Mouse (Mus musculus): ENCODE measurements around the gene Fars2.
"Not testable (repeated sequence)": the region's sequence is repeated elsewhere in the genome, so short reads cannot be mapped to it uniquely, and the experiment has no call there.

Fars2 gene

DNA sequence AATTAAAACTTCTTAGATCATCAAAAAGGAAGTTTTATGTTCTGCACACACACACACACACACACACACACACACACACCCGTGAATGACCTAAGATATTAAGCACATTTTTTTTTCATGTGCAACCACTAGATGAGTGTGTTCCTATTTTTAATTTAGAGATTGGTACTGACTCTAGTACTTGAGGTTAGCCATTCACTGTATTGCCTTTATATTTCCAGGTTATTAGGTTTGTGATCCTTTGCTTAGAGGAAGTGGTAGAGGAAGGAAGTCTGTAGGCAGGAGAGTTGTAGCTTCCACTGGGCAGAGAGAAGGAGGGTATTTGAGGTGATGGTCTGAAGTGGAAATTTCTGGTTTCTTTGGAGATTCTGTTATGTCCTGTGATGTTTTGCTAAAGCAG is 28.4 kb downstream of the Fars2 start:
- DNase-seq = no peak

DNA sequence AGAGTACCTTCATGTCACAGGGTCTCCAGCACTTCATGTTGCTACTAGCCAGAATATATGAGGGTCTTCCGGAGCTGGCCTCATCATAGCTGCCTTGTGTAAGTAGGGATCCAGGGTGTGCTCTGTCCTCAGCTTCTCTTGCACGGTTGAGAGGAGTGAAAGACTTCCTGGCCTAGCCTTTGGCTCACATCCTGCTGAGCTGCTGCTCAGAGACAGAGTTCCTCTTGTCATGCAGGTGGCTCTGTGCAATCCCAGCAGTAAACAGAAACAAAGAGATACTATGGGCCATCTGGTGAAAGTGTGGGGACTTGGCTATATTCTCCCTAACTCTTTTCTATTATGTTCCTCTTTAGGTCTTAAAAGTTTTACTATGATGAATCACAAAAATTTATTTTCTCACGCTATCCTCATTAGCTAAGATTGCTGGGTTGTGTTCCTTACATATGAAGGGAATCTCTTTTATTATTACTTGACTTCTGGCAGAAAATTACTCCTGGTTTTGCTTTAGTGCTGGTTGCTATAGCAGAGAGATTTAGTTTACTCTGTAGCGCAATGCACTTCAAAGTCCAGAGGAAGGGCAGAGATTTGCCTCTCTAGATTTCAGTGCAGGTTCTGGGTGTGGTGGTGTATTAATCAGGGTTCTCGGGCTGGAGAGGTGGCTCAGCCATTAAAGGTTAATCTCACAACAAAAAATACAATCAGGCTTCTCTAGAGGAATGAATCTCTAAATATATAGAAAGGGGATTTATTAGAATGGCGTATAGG is 32.1 kb downstream of the Fars2 start:
- no peak for DNase-seq

DNA sequence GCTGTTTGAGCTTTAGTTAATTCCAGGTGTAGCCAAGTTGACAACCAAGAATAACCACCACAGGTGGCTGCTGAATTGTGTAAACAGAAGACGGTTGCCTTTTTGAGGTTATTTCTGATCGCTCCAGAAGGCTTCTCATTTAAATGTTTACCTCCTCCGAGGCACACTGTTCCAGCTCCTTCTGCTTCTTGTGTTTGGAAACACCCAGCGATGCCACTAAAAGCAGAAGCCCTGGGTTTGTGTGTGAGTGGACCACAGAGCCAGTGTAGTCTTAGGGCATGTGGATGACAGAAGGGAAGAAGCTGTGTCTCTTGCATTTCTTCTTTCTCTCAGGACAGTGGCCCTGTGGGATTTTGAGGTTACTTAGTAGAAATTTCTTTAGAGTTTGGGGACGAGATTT is 33.1 kb downstream of the Fars2 start:
- DNase-seq = no peak

DNA sequence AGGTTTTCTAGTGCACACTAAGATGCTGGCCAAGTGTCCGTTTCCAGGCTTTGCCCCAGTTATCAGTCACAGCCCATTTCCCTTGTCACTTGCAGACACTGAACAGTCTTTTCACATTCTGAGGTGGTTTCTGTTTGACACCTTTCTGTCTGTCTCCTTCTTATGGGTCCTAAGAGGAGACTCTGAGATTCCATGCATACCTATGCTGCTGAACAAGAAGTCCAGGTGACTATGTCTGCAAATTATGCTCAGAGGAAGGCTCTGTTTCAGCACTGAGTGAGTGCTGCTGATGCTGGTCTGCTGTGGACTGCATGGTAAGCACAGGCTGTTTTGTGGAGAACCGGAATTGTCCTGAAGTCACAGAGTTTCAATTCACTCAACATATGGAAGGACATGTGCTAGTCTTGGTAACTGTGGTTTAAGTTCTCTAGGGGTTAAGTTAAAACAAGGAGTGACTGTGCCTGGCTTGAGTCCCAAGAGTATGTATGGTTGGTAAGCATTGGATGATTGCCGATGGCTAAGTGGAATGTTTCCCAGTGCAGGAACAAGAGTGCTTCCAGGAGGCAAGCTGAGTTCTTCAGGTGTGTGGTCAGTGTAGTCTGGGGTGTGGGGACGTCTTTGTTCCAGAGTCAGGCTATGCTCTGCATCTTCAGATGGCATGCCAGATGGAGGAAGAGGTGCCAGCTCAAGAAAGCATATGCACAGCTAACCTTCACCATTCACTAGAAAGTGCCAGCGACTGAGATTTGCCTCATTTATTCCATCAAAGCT is 35.7 kb downstream of the Fars2 start:
- DNase-seq = no peak

DNA sequence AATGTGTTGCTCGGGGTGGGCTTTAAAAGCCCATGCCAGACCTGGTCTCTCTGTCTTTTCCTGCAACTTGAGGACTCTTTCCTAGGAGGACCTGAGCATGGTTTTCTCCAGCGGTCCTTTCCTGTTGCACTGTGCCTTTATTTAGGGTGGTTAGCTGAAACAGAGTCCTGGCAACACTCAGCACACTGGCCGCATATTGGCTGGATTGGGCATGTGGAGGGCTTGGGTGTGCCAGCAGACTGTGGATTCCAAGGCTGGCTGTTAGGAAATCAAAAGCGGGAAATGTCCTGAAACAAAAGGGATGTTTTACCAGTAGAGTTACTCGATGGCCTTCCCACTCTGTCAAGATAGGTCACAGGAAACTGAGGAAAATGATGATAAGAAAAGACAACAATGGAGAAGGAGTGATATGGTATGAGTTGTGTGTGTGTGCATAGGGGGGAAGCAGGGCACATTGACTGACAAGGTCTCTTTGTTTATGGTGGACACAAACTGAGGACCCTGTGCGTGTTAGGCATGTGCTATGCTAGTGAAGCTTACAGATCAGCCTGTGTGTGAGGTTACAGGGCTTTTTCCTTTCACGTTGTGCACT is 39.2 kb downstream of the Fars2 start:
- no peak for DNase-seq

DNA sequence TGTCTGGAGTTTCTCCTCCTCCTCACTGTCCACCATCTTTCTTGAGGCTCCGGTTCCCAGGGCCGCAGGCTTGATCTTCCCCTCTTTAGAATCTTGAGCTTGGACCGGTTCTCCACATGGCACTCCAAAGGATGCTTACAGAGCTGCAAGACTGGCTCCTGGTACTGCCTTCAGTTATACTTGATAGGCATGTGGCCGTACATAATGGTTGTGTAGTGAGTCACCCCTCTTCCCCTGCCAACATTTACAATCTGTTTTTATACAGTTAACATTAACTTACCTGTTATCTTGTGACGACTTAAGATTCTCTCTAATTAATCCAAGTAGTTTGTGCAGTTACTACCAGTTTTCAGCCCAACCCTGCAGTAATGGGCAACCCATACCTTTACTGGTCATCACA is 46.2 kb downstream of the Fars2 start:
- no peak for DNase-seq

DNA sequence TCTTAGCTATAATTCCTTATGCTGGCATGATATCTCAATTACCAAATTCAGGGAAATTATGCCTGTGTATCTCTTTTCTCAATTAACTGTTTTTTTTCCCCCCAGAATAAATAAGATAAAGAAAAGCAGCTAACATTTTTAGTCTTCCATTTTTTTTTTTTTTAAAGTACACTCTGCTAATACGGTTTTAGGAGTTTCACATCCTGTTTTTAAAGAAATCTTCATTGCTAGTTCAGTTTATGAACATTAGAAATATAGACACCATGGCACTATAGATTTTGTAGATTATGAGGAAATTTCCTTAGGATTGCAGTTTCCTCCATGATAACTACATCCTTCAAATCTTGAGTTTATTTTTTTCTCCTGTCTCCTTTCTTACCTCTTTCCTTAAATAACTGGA is 46.7 kb downstream of the Fars2 start:
- DNase-seq = no peak

DNA sequence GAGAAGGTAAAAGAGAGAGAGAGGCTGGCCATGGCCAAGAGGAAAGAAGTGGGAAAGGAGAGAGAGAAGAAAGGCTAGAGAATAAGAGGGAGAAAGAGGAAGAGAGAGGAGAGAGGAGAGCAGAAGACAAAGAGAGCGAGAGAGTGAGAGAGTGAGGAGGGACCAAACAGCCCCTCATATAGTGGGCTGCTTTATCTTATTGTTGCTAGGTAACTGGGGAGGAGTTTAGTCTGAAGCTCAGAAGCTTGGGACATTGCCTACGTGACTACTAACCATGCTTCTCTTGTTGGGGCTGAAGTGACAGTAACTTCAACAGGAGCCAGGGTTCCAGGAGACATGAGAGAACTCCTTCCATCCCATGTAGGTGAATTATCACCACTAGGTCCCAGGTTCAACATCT is 55.8 kb downstream of the Fars2 start:
- DNase-seq = not testable (repeated sequence)

DNA sequence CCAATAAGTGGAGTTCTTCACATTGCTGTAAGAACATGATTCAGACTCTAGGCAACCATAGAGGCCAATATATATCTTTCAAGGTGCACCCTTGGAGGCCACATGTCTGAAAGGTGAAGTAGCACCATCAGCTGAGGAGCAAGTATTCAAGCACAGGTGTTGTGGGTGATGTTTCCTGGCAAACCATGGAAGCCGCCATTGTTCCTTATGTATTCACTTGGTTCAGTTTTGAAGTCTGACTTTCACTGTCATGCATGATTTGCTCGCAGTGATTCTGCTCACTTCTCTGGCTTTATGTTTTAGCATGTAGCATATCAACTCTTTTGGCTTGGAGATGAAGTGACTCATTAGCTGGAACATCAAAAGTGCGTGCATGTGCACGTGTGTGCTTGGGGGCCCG is 56.9 kb downstream of the Fars2 start:
- no peak for DNase-seq

DNA sequence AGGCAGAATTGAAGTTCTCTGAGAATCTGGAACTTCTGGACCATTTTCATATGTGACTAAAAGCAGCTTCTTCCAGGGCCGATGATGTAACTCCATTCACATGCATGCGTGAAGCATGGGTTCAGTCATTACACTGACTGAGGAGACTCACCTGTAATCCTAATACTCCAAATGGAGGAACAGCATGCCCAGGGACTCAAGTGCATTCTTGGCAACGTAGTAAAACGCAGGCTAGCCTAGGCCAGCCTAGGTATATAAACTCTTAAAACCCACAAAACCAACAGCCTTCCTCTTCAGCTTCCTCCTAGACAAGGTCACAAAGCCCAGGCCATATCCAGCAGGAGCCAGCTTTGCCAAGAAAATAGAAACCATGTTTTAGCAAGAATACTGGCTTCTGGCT is 57.6 kb downstream of the Fars2 start:
- DNase-seq = no peak

DNA sequence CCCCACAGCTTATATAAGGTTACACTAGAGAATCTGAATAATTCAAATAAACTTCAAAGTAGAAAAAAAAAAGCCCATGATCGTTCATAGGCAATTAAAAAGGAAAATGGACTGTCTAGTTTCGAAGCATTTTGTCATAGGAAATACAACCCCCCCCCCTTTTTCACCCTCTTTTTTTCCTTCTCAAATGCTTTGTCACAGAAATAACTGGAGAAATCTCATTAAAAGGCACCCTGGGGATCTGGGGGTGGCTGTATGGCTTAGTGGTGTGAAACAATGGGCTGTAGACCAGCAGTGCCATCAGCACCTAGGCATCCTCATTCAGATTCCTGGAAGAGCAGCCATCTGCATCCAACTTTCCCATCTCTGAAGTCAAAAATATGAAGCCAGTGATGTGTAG is 64.0 kb downstream of the Fars2 start:
- DNase-seq = no peak

DNA sequence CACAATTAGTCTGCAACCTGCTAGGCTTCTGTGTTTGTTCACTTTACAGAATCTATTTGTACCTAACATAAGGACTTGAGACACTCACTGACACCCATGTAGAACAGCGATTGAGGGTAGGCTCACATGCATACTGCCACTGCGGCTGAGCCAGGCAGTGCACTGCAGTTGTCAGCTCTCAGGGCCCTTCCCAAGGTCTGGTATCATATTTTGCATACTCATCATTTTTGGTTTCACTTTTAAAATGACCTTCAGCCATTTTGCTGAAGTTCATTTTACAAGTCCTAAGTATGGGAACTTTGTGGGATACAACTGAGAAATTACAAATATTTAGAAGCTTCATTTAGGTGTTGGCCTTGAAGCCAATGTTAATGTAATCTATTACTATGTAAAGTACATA is 73.4 kb downstream of the Fars2 start:
- DNase-seq = no peak

DNA sequence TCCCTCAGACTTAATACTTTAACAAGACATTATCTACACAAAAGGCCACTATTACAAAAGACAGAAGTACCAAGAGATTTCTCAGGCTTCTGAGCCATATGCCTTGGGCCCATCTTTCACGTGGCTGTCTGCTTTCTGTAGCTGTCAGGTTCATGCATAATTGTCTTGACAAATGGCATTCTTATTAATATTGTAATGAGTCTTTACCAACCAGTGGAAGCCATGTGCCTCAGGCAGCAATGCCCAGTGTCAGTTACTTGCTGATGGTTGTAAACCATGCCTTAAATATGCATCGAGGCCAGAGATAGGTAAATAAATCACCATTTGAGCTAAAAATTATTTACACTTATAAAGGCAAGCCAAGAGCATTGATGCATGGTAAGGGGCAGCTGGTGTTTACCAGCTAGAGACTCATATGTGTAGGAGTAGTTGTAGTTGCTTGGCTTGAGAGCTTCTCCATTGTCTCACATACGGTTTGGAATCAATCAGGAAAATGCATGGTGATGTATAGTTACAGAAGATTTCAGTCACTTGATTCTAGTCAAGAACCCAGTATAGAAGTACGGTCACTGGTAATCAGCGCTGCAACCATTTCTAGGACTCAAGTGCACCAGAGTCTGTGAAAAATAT is 76.4 kb downstream of the Fars2 start:
- DNase-seq = no peak

DNA sequence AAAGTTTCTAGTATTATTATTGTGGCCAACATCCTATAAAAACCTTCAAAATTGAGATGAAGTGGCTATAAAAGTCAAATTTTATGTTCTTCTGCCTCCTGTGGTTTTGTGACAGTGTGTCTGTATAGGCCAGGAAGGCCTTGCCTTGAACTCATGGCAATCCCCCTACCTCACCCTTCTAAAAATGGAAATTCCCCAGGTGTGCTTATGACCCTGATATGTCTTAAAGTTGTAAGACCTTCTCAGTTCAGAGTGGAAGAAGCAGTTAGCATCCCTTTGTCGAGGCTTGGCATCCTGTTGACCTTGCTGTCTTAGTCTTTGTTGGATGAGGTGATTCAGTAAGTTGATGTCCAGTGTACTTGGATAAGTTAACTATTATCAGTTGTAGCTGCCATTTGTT is 82.1 kb downstream of the Fars2 start:
- no peak for DNase-seq

DNA sequence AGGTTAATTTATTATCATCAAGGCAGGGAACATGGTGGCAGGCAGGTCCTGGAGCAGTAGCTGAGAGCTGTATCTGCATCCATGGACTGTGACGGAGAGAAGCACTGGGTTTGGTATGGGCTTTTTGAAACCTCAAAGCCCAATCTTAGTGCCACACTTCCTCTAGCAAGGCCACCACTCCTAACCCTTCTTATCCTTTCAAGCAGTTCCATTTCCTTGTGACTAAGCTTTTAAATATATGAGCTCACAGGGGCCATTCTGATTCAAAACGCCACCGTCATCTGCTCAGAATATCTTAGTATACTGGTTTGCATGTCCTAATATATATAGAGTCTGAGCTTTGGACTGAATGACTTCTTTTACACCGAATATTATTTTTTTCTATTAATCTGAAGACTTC is 83.2 kb downstream of the Fars2 start:
- no peak for DNase-seq

DNA sequence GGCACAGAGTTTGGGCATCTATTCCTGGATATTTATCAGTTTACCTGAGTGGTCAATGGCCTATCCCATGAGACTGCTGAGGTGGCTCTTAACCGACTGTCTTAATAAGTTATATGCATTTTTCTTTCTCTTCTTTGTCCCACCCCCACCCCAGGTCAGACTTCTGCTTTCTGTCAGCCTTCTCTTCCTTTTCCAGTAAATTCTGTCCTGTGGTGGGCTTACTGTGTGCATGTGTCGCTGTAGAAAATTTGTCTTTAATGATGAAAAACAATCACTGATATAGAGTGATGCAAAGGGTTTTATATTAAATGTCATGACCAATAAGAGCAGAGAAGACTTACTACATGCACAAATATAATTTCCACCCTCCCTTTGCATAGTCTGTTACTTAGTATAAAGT is 85.3 kb downstream of the Fars2 start:
- no peak for DNase-seq

DNA sequence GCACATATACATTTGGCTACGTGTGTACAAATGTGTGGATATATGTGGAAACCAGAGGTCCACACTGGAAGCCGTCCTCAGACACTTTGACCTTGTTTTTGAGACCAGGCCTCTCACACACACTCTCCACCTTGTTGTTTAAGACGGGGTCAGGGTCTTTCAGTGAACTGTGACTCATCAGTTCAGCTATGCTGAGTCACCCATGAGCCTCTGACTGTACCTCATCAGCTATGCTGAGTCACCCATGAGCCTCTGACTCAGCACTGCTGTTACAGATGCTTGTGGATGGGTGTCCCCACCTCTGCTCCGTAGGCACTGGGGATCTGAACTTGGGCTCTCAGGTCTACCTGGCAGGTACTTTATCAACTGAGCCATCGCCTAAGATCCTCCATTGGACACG is 85.8 kb downstream of the Fars2 start:
- DNase-seq = no peak

DNA sequence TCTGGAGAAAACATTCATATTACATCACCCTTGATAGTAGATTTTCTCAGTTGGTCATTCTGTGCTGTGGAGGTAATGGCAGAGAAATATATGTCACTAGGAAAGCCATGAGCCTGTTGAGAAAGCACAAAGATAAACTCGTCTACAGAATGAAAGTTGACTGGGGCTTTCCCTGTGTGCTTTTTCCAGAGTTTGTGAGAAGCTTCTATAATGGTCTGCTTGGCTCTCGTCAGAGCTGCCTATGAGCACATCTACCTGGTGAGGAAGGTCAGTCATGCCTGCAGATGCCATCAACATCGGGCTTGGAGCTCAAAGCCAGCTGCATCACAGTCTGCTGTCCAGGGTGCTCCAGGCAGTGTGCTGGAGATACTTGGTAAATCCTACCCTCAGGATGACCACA is 87.1 kb downstream of the Fars2 start:
- no peak for DNase-seq

DNA sequence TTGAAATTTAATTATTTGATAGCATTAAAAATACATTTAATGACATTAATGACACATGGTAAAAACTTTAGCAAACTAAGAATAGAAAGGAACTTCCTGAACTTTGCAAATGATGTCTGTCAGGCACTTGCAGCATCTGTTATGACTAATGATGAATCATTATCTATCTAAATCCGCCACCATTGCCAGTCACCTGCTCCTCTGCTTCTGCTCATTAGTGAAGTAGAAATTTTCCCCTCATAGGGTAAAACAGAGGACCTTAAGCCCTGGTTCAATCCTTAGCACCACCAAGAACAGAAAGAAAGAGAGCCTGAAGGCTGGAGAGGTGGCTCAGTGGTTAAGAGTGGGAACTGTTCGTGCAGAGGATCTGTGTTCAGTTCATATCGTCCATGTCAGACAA is 93.8 kb downstream of the Fars2 start:
- no peak for DNase-seq

DNA sequence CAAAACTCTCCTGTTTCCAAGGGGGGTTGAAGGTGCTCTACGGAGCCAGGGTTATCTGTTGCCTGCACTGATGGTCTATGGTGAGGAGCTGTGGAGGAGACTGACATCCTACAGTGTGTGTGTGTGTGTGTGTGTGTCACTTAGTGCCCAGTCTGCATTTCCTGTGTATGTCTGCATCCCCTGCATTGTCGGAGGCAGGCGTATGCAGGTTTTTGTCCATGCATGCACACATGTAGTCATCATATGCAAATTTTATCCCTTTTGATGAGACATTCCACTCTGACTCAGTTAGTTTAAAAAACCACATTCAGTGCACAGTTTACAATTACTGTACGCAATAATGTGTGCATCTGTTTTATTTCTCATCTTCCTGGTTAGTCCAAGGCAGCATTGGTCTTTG is 96.8 kb downstream of the Fars2 start:
- no peak for DNase-seq

DNA sequence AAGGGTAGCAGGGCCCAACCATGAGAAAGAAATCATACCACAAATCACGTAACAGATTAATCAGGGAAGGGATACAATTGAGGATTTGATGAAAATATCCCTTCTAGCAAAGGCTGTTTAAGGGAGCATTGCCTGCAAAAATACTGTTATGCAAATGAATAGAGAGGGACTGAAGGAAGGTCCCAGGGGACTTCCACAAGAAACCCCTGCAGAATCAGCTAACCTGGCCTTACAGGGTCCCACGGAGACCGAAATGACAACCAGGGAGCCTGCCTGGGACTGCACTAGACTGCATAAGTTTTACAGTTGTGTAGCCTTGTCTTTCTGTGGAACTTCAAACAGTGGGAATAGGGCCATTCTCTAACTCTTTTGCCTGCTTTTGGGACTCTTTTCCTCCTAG is 98.8 kb downstream of the Fars2 start:
- no peak for DNase-seq

DNA sequence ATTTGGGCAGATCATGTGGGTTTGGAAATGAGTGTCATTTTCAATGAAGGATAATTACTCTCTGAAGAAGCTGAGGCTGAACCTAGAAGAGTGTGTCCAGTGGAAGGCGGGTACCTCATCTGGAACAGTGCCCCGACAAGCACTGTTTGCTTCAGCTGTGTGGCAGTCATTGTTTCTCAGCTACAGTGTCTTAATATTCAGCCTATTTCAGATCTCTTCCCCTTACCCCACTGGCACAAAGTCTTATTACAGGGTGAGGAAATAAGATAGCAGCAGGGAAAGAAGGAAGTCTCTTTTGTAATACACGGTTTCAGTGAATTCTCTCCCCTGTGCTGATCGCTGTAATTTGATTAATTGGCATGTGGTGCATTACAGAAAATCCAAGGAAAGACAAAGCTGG is 101.1 kb downstream of the Fars2 start:
- no peak for DNase-seq

DNA sequence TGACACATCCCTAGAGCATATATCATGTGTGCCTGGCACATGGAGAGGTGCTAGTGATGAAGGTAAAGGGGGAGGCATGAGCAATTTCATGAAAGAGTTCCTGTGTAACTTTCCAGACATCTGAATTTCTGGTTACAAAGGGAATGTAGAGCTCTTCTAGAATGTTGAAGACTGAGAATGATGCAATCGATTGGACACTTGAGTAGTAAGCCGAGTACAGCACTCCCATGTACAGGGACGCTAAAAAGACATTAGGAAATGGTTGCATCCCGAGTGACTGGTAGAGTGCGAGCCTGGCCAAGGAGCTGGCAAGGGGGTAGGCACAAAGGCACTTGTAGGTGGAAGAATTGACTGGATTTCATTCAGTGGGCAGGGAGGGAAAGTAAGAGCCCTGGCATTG is 102.3 kb downstream of the Fars2 start:
- DNase-seq = no peak

DNA sequence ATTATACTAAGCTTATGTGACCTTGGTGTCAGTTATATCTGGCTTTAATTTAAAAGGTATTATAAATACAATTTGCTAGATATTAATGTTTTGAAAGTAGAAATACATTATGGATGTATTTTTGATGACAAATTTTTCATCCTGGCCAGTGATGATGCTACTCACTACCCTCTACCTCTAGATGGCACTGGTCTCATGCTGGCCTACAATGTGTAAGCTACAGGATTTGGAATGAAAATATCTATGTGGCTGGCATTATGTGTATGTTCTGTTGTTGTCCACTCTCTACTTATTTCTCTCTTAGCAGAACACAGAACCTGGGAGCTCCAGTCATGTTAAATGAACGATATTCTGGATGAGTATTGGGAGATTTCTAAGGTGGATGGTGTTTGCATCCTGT is 104.7 kb downstream of the Fars2 start:
- DNase-seq = no peak

Data from kidney, postnatal 14 days (tissue).